Mouse (Mus musculus) liver, embryonic 12.5 days (tissue): ENCODE results near the gene Cic. TPM values are rescaled to one million over a fixed set of nuclear protein-coding genes. Genes with fewer than 3 reads are reported as not detected.

Experiments used
- ATAC-seq: fragments of 200-750 bp; cut with Nextera tagmentation; 2 replicates; pipeline ENCODE4 v1.8.0; 2017; ENCODE audit warnings: moderate number of reproducible peaks, mild to moderate bottlenecking, moderate library complexity
- H3K27ac ChIP-seq: fragments of 300-500 bp; sonication (generic); 2 replicates; pipeline ENCODE4 v1.5.1; 2016; ENCODE audit warnings: mild to moderate bottlenecking
- H3K27me3 ChIP-seq: fragments of 300-500 bp; sonication (generic); replicated peaks from 2 replicates; pipeline ENCODE4 v1.6.1; 2016; ENCODE audit warnings: mild to moderate bottlenecking, moderate library complexity
- H3K36me3 ChIP-seq: fragments of 300-500 bp; sonication (generic); 2 replicates; pipeline ENCODE4 v1.6.1; 2016; ENCODE audit warnings: mild to moderate bottlenecking, moderate library complexity
- H3K4me1 ChIP-seq: fragments of 300-500 bp; sonication (generic); 2 replicates; pipeline ENCODE4 v1.6.1; 2016
- H3K4me2 ChIP-seq: fragments of 300-500 bp; sonication (generic); 2 replicates; pipeline ENCODE4 v1.6.1; 2016; ENCODE audit warnings: mild to moderate bottlenecking, moderate library complexity
- H3K4me3 ChIP-seq: fragments of 300-500 bp; sonication (generic); 2 replicates; pipeline ENCODE4 v1.5.1; 2016; ENCODE audit warnings: mild to moderate bottlenecking, moderate library complexity
- H3K9ac ChIP-seq: fragments of 300-500 bp; sonication (generic); 2 replicates; pipeline ENCODE4 v1.6.1; 2016; ENCODE audit warnings: mild to moderate bottlenecking, moderate library complexity
- H3K9me3 ChIP-seq: fragments of 300-500 bp; sonication (generic); replicated peaks from 2 replicates; pipeline ENCODE4 v1.6.1; 2016; ENCODE audit warnings: mild to moderate bottlenecking, moderate library complexity
- WGBS: fragments of 180-500 bp; shearing (Covaris S2); methylation state at CpG from one replicate; pipeline ENCODE4 v1.1.7; 2016; ENCODE audit not compliant: insufficient replicate concordance; 5-methylcytosine and 5-hydroxymethylcytosine counted together
- polyA plus RNA-seq: library from polyadenylated mRNA; unstranded; fragments of >200 nt; fragmentation: Nextera tagmentation; extraction: Ambion mirVana; gene quantifications from 2 replicates; pipeline ENCODE4 v1.2.1, GENCODE M21; 2016

Gene Cic
- polyA plus RNA-seq, 1 experiment from 2014 or later = 17.0 TPM

DNA sequence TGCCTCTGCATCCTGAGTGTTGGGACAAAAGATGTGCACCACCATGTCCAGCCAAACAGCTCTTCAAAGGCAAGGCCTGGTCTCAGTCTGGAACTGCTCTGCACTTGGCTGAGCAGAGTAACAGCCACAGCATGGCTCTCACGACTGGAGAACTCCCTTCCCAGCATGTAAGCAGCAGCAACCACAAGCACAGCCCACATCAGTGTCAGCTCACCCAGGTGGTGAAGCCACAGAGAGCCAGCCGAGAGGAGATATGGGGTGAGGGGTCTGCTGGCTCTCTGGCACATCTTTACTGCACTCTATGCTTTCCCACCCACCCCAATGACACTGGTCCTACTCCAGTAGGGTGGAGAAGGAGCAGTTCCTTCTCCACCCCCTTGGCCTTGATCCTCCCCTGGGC, 34.4 kb upstream of the Cic start:
- Histone ChIP-seq H3K27ac (no peak overlapping the region), H3K9me3 (no peaks in the 10 kb centered on the region), H3K4me2 (no peak overlapping the region), H3K36me3 (peaks cover 79% of the 10 kb centered on the region), H3K4me1 (peaks cover 29% of the 10 kb centered on the region), H3K27me3 (no peaks in the 10 kb centered on the region), H3K4me3 (no peak overlapping the region), H3K9ac (no peak overlapping the region)
- no peak for ATAC-seq
- WGBS = 75% methylated on average over 2 of the region's 2 CpGs

DNA sequence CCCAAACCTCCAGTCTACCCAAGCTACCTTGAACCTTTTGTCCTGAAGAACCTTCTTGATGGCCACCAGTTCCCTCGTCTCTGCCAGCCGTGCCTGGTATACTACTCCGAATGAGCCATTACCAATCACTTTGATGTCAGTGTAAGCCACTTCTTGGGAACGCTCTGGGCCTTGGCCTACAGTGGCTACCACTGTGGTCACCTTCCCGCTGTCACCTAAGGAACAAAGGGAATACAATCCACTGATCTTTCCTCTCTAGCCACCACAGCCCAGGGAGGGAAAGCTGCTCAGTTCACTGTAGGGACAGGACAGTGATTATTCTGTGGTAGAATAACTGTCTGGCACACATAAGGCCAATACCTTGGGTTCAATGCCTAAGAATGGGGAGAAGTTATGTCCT, 32.0 kb upstream of the Cic start:
- H3K4me2 ChIP-seq = peak overlapping the region; percentile 91
- no peak overlapping the region for H3K27ac ChIP-seq
- peak overlapping the region; percentile 98 for H3K9ac ChIP-seq
- peak overlapping the region; percentile 90; the same call in 1 of the 2 replicates for H3K4me3 ChIP-seq
- WGBS = 92% methylated on average over 5 of the region's 5 CpGs
- H3K36me3 ChIP-seq = peaks cover 57% of the 10 kb centered on the region
- no peaks in the 10 kb centered on the region for H3K9me3 ChIP-seq
- H3K27me3 ChIP-seq = no peaks in the 10 kb centered on the region
- no peak for ATAC-seq
- H3K4me1 ChIP-seq = peaks cover 43% of the 10 kb centered on the region

DNA sequence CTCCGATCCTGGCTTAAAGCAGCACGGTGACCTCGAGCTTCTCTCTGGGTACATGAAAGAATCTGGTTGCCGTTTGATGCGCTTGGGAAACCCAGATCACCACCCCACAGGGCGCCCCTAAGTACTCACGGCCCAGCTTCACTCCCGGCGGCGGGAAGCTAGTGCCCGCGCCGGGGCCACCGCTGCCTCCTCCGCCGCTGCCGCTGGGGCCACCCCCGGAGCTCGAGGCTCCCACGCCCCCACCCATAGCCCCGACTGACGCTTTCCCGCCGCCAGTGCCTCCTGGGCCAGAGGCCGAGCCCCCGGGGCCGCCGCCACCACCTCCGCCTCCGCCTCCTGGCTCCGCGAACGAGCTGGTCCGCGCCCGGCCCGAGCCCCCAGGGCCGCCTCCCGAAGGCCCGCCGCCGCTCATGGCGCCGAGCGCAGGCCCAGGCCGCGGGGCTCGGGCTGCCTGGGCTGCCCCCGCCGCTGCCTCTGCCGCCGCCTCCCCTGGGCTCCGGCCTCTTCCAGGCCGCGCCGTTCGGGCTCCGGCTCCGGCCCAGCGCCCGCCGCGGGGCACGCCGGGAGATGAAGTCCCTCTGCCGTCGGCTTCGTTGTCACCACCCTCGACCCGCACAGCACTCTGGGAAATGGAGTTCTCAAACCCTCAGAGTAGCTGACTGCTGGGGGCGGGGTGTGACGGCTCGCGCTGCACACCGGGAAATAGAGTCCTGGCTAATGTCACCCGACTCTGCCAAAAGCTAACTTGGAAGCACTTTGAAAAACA, 30.1 kb upstream of the Cic start, which contains the start of gene Gsk3a:
TSS of gene Gsk3a (minus strand) at position 603 of the 766 bp plus-strand sequence.
- Histone ChIP-seq H3K9me3 (no peaks in the 10 kb centered on the region), H3K36me3 (peaks cover 40% of the 10 kb centered on the region), H3K9ac (peak within 1 kb of the TSS; percentile 98), H3K4me2 (peak within 1 kb of the TSS; percentile 91), H3K27ac (peak within 1 kb of the TSS; percentile 93), H3K4me3 (peak within 1 kb of the TSS; percentile 90), H3K27me3 (no peaks in the 10 kb centered on the region), H3K4me1 (peaks cover 45% of the 10 kb centered on the region)
- WGBS = under 1% methylated on average over 54 of the region's 76 CpGs
- peak; percentile 82 for ATAC-seq

DNA sequence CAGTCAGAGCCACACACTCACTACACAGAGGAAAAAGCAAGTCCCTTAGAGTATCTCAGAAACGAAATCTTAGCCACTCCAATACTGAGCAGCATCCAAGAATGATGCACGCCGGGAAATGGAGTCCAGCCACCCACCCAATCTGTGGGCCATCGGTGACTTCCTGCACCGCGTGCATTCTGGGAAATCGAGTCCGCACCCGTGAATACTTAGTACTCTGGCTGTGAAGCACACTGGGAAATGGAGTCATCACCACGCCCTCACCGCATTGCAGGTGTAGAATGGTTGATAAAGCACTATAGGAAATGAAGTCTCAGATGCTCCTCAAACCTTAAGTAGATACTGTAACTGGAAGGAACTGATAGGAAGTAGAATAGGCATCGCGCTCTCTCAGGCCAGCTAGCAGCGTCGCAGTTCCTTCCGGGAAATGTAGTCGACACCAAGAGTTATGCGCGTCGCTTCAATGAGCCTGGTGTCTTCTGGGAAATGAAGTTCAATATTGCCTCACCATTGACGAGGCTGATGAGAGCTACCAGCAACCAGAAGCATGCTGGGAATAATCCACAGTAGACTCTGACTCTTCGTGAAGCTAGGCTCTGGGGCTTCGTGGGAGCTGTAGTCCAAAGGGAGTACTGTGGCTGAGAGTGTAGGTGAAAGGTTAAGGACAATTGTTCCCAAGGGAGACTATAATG, 29.3 kb upstream of the Cic start:
- peaks cover 45% of the 10 kb centered on the region for H3K4me1 ChIP-seq
- H3K9me3 ChIP-seq = no peaks in the 10 kb centered on the region
- under 1% methylated on average over 23 of the region's 23 CpGs for WGBS
- H3K9ac ChIP-seq = peak overlapping the region; percentile 98
- H3K27me3 ChIP-seq = no peaks in the 10 kb centered on the region
- peak overlapping the region; percentile 90 for H3K4me3 ChIP-seq
- H3K36me3 ChIP-seq = peaks cover 40% of the 10 kb centered on the region
- peak; percentile 90 for ATAC-seq
- peak overlapping the region; percentile 93 for H3K27ac ChIP-seq
- peak overlapping the region; percentile 91 for H3K4me2 ChIP-seq

DNA sequence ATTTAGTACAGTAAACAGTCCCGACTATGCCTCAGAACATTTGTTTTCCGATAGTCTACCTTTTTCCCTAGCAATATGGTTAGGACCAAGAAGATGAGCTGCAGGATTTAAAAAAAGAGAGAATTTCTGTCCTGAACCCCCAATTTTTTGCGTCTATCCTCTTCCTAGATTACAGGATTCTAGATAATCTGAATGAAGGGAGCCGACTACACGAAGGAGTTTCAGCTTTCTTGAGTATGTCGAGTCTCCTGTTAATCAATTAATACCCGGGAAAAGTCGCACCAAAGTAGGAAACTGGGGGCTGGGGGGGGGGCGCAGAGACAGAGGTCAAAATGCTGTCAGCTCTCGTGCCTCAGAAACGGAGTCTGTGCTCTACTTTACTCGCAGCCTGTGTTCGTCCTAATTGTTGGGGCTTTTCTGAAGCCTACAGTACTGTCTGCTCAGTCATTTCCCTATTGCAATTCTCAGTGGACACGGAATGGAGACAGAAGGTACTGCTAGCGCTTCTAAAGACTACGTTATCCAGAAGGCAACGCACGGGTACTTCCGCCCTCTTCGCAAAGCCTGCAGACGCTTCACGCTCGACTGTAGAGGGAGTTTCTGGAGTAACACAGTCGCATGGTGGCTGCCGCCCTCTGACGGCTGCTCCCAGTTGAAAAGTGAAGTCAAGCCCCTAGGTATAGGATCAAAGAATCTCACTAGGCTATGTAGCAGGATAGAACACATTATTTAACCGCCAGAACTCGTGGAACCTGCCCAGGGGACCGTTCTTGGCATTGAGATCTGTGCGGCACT, 28.5 kb upstream of the Cic start:
- Histone ChIP-seq H3K9ac (peak overlapping the region; percentile 73), H3K27ac (peak overlapping the region; percentile 93), H3K4me1 (peaks cover 45% of the 10 kb centered on the region), H3K4me2 (peak overlapping the region; percentile 91), H3K4me3 (peak overlapping the region; percentile 90), H3K36me3 (peaks cover 40% of the 10 kb centered on the region), H3K27me3 (no peaks in the 10 kb centered on the region), H3K9me3 (no peaks in the 10 kb centered on the region)
- 4% methylated on average over 30 of the region's 30 CpGs for WGBS
- ATAC-seq = peak; percentile 55

DNA sequence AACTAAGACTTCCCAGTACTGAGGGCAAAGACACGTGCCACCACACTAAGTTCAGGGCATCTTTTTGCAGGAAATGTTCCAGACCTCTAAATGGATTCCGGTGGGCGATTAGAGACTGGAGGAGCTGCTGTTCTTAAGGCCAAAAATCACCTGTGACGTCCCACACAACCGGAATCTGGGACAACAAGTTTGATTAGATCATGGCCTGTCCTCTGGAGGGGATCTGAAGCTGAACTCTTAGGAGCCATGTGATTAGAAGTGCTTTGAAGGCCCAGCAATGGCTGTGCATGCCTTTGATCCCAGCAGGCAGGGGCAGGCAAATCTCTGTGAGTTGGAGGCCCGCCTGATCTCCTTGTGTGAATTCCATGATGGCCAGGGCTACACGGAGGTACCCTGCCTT, 26.9 kb upstream of the Cic start:
- Histone ChIP-seq H3K36me3 (peaks cover 40% of the 10 kb centered on the region), H3K9ac (no peak overlapping the region), H3K4me1 (peaks cover 40% of the 10 kb centered on the region), H3K4me3 (no peak overlapping the region), H3K27me3 (no peaks in the 10 kb centered on the region), H3K27ac (peak overlapping the region; percentile 17), H3K9me3 (no peaks in the 10 kb centered on the region), H3K4me2 (no peak overlapping the region)
- WGBS = 64% methylated on average over 7 of the region's 7 CpGs
- ATAC-seq = no peak

DNA sequence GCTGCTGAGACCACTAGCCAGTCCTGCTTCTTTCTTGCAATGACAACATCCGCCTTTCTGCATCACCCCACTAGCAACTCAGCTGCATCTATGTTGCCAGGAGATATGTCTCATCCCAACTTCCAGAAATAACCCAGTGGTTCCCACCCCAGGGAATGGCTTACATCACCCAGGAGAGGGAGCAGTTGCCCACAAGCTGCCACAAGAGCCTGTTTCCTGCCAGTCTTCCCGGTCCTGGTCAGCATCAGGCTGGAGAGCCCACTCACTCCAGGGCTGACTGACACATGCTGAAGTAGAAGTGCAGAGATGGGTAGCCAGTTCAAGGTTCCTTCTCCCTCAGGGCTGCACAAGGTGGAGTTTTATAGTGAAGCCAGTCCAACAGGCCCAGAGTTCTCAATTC, 26.4 kb upstream of the Cic start:
- H3K9ac ChIP-seq = 0 out of 2 replicates have a peak overlapping the region, but pooled peaks have one; percentile 14
- H3K4me2 ChIP-seq = no peak overlapping the region
- H3K4me3 ChIP-seq = no peak overlapping the region
- H3K27ac ChIP-seq = 0 out of 2 replicates have a peak overlapping the region, but pooled peaks have one; percentile 17
- peaks cover 41% of the 10 kb centered on the region for H3K36me3 ChIP-seq
- H3K9me3 ChIP-seq = no peaks in the 10 kb centered on the region
- no peak for ATAC-seq
- WGBS = 53% methylated on average over 2 of the region's 2 CpGs
- H3K4me1 ChIP-seq = peaks cover 40% of the 10 kb centered on the region
- H3K27me3 ChIP-seq = no peaks in the 10 kb centered on the region

DNA sequence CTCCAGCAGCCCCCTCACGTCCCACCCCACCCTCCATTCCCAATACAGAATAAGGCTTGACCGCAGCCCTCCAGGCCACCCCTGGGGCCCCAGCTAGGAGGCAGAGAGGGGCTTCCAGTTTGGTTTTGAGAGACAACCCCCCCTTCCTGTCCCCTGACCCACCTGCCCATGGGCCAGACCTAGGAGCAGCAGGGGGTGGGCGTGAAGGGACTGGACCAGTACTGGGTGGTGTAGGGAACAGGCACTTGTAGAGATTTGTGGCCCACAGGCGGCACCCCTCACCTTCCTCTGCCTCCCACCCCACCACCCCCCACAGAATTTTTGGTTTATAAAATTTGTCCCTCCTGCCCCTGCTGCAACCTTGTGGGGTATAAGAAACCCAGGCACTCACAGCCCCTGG, 24.1 kb upstream of the Cic start:
- Histone ChIP-seq H3K4me2 (no peak overlapping the region), H3K36me3 (peaks cover 47% of the 10 kb centered on the region)
- WGBS = 81% methylated on average over 4 of the region's 4 CpGs

DNA sequence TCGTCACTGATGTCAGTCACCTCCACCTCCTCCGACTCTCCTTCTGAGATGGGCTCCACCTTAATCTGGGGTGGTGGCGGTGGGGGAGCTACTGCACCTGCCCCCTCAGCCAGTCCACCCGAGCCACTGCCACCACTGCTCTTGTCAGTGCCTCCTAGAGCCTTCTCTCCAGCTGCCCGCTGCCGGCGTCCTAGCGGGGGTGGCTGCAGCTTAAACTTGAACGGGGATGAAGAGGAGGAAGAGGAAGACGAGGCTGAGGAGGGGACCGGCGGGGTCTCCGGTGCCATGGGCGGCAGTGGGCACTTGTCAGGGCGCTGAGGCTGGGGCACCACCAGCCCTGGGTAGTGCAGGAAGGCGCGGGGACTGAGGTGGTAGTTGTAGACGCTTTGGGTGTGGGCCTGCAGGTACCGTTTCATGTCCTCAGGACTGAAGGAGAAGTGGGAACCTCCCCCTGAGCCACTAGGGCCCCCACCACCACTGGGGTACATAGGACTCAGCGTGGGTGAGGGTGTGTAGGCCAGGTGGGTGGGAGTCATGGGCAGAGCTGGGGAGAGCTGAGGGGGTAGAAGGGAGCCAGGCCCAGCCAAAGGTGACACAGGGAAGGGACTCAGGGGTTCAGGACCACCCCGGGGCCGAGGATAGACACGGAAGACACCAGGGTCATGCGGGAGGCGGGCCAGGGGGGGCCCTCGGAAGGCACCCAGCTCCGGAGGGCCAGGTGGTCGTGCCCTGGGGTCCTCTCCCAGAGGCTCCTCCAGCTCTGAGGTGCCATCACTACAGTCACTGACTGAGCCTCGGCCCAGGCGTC, 22.7 kb upstream of the Cic start:
- no peaks in the 10 kb centered on the region for H3K9me3 ChIP-seq
- H3K36me3 ChIP-seq = peaks cover 47% of the 10 kb centered on the region
- no peak overlapping the region for H3K9ac ChIP-seq
- no peak for ATAC-seq
- no peaks in the 10 kb centered on the region for H3K27me3 ChIP-seq
- no peak overlapping the region for H3K4me3 ChIP-seq
- 83% methylated on average over 30 of the region's 30 CpGs for WGBS
- peaks cover 55% of the 10 kb centered on the region for H3K4me1 ChIP-seq
- H3K4me2 ChIP-seq = no peak overlapping the region
- H3K27ac ChIP-seq = no peak overlapping the region

More for the DNA sequence above, 24.1 kb upstream of the Cic start:
- Histone ChIP-seq H3K4me1 (peaks cover 54% of the 10 kb centered on the region), H3K9me3 (no peaks in the 10 kb centered on the region), H3K27me3 (no peaks in the 10 kb centered on the region), H3K27ac (no peak overlapping the region), H3K4me3 (no peak overlapping the region), H3K9ac (no peak overlapping the region)
- ATAC-seq = no peak

DNA sequence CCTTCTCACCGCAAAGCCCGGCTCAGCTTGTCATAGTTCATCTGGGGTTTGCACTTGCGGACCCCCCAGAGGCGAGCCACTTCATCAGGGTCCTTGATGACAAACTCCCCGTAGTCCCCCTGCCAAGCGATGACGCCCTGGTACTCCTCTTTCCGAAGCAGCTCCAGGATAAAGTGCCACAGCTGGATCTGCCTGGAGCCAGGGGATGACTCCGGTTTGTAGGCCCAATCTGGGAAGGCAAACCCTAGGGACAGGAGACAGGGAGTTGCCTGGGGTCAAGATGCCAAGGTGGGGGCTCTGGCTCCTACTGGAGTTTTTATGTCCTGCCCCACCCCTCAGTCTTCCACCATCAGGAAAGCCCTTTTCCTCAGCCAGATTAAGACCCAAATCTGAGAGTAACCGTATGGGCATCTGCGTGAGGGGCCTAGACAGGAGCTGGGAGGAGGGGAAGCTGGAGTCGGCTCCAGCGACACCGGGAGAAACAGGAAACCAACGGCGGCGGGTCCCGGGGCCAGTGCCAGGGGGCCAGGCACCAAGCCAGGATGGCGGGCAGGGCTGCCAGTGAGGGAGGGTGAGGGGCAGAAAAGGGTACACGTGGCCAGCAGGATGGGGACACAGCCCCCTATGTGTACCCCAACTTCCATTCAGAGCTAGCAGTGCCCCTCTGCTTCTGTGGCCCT, 21.3 kb upstream of the Cic start:
- H3K4me1 ChIP-seq = peaks cover 59% of the 10 kb centered on the region

DNA sequence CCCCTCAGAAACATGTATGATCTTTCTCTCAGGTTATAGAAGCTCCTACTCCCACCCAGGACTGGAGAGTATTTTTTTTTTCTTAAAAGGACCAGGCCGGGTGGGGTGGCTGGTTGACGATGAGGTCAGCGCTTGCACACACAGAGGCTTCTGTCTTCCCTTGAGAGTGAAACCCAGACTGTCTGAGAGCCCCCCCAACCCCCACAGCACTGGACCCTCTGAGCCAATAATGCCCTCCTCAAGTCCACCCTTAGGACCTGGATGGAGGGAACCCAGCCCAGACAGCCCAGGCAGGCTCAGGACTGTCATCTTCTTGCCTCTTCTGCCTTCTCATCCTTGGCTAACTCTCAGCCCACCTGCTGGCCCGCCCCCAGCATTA, 20.8 kb upstream of the Cic start:
- H3K4me1 ChIP-seq = peaks cover 60% of the 10 kb centered on the region
- no peaks in the 10 kb centered on the region for H3K9me3 ChIP-seq
- no peak overlapping the region for H3K9ac ChIP-seq
- peaks cover 45% of the 10 kb centered on the region for H3K36me3 ChIP-seq
- no peak for ATAC-seq
- 58% methylated on average over 4 of the region's 4 CpGs for WGBS
- peak overlapping the region; percentile 100 for H3K4me2 ChIP-seq
- H3K4me3 ChIP-seq = 0 out of 2 replicates have a peak overlapping the region, but pooled peaks have one; percentile 75
- H3K27me3 ChIP-seq = no peaks in the 10 kb centered on the region
- peak overlapping the region; percentile 49; the same call in 1 of the 2 replicates for H3K27ac ChIP-seq

More for the DNA sequence above, 21.3 kb upstream of the Cic start:
- Histone ChIP-seq H3K4me3 (no peak overlapping the region), H3K4me2 (peak overlapping the region; percentile 100), H3K9me3 (no peaks in the 10 kb centered on the region), H3K27me3 (no peaks in the 10 kb centered on the region), H3K36me3 (peaks cover 45% of the 10 kb centered on the region), H3K9ac (no peak overlapping the region), H3K27ac (peak overlapping the region; percentile 49; the same call in 1 of the 2 replicates)
- ATAC-seq = no peak
- WGBS = 61% methylated on average over 20 of the region's 20 CpGs
